Mouse (Mus musculus): ENCODE measurements around the gene Spsb2. TPM values are rescaled to one million over a fixed set of nuclear protein-coding genes. Genes with fewer than 3 reads are reported as not detected.

The Spsb2 gene
- polyA plus RNA-seq, 1 experiment = 31.4 TPM

DNA sequence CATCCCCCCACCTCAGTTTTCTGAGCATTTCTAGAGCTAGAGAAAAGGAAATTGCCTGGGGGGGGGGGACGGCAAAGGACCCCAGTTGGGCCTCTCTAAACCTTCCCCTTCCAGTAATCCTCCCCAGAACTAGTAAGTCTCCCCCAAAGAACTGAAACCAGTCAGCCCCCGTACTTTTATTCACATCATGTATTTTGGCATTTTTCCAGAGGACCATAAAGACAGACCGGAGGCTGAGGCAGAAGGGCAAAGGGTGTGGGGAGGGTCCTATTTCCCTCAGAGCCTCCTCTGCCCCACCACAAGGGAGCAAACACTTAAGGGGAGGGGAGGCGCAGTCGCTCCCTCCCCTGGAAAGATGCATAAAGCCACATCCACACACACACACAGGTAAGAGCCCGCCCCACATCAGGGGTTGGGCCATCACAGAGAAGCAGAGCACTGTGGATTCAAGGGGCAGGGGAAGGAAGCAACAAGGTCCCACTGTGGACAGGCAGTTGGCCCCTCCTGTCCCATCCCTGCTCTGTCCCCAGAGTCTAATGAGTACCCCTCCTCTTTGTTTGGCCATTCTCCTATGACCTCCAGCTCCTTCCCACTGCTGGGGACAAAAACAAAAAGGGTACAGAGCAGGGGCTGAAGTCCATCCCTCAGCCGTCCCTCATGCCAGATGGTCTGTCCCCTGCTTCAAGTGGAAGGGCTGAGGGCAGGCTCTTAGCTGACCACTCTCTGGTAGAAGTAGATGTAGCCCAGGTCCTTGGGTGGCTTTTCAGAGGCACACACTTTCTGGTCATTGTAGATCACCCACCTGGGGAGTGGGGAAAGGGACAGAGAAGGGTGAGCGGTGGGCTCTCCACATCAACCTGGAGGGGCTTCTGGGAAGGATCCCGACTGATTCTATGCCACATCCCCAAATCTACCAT is 6.7 kb downstream of the Spsb2 start:
- Histone ChIP-seq H3K4me3 (ENCODE audit: insufficient read depth, low read length) (no peak overlapping the region), H3K4me1 (ENCODE audit: control insufficient read depth, insufficient read depth, low read length) (peaks cover 35% of the 10 kb centered on the region), H3K27ac (ENCODE audit: insufficient read depth, low read depth, low read length) (no peak overlapping the region)
- TF ChIP-seq POLR2A (IDR thresholded peaks at IDR 0.05; ENCODE audit: borderline replicate concordance, low read depth, low read length) (no peak), CTCF (IDR thresholded peaks at IDR 0.05; ENCODE audit: low read depth, low read length) (no peak)

DNA sequence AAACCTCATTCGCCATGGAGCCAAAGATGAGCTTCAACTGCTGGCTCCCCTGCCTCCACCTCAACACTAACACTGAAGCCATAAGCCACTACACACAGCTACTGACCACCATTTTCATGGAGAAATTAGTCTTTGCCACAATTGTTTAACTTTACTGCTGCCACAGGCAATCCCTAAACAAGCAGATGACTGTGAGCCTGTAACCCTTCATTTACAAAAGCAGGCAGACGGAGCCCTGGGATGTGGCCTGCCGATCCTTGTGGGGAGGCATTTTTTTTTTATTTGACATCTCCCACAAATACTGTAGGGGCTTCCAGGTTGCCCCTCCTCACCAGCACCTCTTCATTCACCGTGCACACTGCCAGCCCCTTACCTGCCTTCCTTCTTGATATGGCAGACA is 8.2 kb downstream of the Spsb2 start:
- H3K4me1 ChIP-seq (ENCODE audit: control insufficient read depth, insufficient read depth, low read length) = peaks cover 31% of the 10 kb centered on the region
- TF ChIP-seq POLR2A (IDR thresholded peaks at IDR 0.05; ENCODE audit: borderline replicate concordance, low read depth, low read length) (no peak), CTCF (IDR thresholded peaks at IDR 0.05; ENCODE audit: low read depth, low read length) (no peak)
- no peak overlapping the region for H3K27ac ChIP-seq (ENCODE audit: insufficient read depth, low read depth, low read length)
- H3K4me3 ChIP-seq (ENCODE audit: insufficient read depth, low read length) = no peak overlapping the region

DNA sequence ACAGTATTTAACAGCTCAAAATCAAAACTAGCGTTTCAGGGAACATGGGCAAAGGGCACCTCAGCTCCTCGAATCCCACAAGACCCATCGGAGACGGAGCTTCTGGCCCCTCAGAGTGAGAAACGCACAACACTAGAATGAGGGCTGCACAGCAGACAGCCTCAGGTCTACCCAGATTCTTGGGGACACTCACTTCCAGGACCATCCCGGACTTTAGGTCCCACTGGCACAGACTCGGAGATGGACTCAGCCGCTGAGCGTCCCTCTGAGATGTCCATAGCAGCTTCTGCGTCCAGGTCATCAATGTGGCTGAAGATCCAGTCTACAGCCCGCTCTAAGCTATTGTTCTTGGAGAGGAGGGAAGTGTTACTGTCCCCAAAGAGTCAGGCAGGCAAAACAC is 8.7 kb downstream of the Spsb2 start:
- H3K27ac ChIP-seq (ENCODE audit: insufficient read depth, low read depth, low read length) = no peak overlapping the region
- no peak overlapping the region for H3K4me3 ChIP-seq (ENCODE audit: insufficient read depth, low read length)
- TF ChIP-seq POLR2A (IDR thresholded peaks at IDR 0.05; ENCODE audit: borderline replicate concordance, low read depth, low read length) = no peak
- no peak for TF ChIP-seq CTCF (IDR thresholded peaks at IDR 0.05; ENCODE audit: low read depth, low read length)
- H3K4me1 ChIP-seq (ENCODE audit: control insufficient read depth, insufficient read depth, low read length) = peaks cover 26% of the 10 kb centered on the region

DNA sequence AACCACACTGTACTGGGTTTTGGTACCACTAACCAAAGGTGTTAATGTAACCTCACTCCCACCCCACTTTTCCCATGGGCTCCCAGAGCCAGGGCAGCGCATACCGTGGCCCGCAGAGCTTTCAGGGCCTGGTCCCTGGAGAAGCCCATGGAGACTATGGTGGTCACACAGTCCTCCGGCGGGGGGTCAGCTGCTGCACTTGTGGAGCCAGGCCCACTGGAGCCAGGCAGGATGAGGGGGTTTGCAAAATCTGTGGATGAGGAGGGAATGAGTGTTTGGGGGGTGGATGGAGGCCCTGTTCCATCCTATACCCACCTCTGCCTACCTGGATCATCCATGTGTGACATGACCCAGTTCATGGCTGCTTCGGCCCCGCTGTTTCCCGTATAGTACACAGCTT is 9.1 kb downstream of the Spsb2 start:
- TF ChIP-seq POLR2A (IDR thresholded peaks at IDR 0.05; ENCODE audit: borderline replicate concordance, low read depth, low read length) = no peak
- TF ChIP-seq CTCF (IDR thresholded peaks at IDR 0.05; ENCODE audit: low read depth, low read length) = no peak
- Histone ChIP-seq H3K4me3 (ENCODE audit: insufficient read depth, low read length) (no peak overlapping the region), H3K4me1 (ENCODE audit: control insufficient read depth, insufficient read depth, low read length) (peaks cover 22% of the 10 kb centered on the region), H3K27ac (ENCODE audit: insufficient read depth, low read depth, low read length) (0 out of 2 replicates have a peak overlapping the region, but pooled peaks have one; percentile 5)

DNA sequence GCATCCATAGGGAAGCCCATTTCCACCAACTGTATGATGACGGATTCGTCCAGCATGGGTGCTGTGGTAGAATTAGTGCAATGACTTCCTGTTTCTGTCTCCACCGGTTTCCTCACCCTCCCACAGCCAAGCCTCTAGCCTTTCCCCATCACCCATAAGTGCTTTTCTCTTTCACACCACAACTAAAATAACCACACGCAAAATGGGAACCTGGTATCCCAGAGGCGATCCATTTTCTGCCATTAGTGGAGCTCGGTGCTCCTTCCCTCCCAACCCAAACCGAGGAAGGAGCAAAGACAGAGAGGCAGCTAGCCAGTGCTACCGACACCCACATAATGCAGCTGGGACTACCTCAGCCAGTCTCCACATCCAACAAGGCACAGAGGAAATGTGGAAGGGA is 9.5 kb downstream of the Spsb2 start:
- H3K4me3 ChIP-seq (ENCODE audit: insufficient read depth, low read length) = no peak overlapping the region
- H3K4me1 ChIP-seq (ENCODE audit: control insufficient read depth, insufficient read depth, low read length) = peaks cover 21% of the 10 kb centered on the region
- peak overlapping the region; percentile 51 for H3K27ac ChIP-seq (ENCODE audit: insufficient read depth, low read depth, low read length)
- TF ChIP-seq CTCF (IDR thresholded peaks at IDR 0.05; ENCODE audit: low read depth, low read length) (no peak), POLR2A (IDR thresholded peaks at IDR 0.05; ENCODE audit: borderline replicate concordance, low read depth, low read length) (no peak)

DNA sequence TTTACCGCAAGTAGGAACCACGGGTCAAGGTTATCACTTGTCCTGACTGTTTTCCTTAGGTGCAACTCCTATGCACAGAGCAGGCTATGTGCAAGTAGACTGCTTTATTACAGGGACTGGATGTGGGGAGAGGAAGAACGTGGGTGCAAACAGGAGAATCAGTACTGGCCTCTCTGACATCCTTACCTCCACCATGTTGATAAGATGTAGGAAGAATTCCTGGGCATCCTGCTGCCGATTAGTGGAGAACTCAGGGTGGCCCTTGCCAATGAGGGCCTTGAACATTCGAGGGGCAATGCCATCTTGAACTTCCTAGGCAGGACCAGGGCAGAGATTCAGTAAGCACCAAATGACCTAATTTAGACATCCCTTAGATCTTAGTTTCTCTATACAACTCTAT is 12.4 kb downstream of the Spsb2 start:
- Histone ChIP-seq H3K27ac (ENCODE audit: insufficient read depth, low read depth, low read length) (no peak overlapping the region), H3K4me1 (ENCODE audit: control insufficient read depth, insufficient read depth, low read length) (peaks cover 16% of the 10 kb centered on the region), H3K4me3 (ENCODE audit: insufficient read depth, low read length) (no peak overlapping the region)
- TF ChIP-seq POLR2A (IDR thresholded peaks at IDR 0.05; ENCODE audit: borderline replicate concordance, low read depth, low read length) = no peak
- TF ChIP-seq CTCF (IDR thresholded peaks at IDR 0.05; ENCODE audit: low read depth, low read length) = no peak

DNA sequence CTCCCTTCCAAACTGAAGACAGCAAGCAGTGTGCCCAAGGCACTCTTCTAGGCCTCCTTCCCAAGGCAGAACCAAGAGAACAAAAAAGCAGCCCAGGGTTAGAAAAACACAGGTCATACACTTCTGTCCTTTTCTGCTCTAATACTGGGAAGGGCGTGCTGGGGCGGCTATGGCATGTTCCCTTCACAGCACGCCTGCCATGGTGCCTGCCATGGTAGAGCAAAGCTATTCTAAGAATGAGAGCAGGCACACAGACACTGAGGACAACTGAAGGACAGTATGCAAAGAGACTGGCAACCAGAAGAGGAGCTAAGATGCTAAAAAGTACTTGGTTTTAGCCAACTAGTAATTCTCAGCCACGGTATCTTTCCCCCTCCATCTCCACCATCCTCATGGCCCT is 13.6 kb downstream of the Spsb2 start:
- Histone ChIP-seq H3K4me3 (ENCODE audit: insufficient read depth, low read length) (no peak overlapping the region), H3K27ac (ENCODE audit: insufficient read depth, low read depth, low read length) (no peak overlapping the region), H3K4me1 (ENCODE audit: control insufficient read depth, insufficient read depth, low read length) (peaks cover 15% of the 10 kb centered on the region)
- TF ChIP-seq CTCF (IDR thresholded peaks at IDR 0.05; ENCODE audit: low read depth, low read length) = no peak
- TF ChIP-seq POLR2A (IDR thresholded peaks at IDR 0.05; ENCODE audit: borderline replicate concordance, low read depth, low read length) = no peak

DNA sequence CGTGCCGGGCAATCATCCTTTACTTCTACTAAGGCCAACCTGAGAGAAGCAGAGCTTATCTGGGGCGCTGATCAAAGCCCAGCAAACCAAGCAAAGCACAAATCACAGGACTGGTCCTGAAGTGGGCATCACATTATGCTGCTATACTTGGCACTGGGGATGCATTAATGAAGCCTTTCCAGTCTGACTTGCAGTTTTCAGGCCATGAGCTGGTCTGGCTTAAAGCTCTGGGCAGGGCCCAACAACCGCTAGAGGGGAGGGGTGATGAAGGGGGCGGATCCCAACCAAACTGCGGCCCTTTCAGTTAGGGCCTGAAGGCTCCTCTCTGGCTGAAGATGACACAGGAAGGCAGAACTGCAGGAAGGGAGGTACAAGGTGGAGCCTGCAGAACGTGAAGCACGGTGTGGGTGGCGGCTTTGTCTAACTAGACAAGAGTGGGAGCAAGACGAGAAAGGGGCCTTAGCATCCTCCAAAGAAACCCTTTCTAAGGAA is 19.7 kb downstream of the Spsb2 start:
- Histone ChIP-seq H3K27ac (ENCODE audit: insufficient read depth, low read depth, low read length) (peak overlapping the region; percentile 65), H3K4me3 (ENCODE audit: insufficient read depth, low read length) (peak overlapping the region; percentile 75), H3K4me1 (ENCODE audit: control insufficient read depth, insufficient read depth, low read length) (peaks cover 3% of the 10 kb centered on the region)
- TF ChIP-seq CTCF (IDR thresholded peaks at IDR 0.05; ENCODE audit: low read depth, low read length) (no peak), POLR2A (IDR thresholded peaks at IDR 0.05; ENCODE audit: borderline replicate concordance, low read depth, low read length) (no peak)

DNA sequence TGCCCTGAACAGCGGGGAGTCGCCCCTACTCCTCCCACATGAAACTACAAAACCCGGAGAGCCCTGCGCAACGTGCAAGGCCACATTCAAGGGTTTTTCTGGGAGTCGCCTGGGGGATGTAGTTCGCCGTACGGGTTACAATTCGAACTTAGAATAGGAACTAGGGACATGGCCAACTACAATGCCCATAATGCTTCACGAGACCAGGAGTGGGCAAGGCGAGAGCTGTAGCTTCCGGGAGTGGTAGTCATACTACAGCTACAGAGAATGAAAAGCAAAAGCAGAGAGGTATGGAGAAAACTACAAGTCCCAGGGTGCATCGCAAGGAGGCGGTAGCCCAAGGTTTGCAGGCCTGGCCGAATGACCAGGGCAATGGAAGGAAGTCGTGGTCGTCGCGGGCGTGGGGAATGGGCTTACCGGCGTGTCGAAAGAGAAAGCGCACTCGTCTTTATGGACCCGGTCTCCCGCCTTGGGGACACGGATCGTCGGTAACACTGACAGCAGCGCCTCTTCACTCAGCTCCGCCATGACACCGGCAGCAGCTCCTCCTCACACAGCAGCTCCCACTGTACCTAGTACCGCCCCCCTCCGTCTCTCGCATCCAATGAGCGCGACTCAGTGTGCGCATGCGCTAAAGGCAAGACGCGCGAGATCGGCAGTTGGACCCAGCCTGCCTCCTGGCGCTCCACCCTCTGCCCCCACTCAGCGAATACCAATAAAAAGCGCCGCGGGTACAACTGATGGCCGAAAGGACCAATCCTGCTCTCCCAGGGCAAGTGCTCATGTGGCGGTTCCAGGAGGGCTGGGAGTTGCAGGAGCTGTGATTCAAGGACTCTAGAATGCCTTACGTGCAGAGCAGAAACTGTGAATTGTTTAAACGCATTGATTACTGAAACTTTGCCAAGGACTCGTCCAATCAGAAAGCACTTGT is 20.7 kb downstream of the Spsb2 start, which contains the start of the genes Usp5 and Cdca3:
Gene Usp5 (minus strand): TSS at position 617 of the 931 bp plus-strand sequence.
Gene Cdca3 (plus strand): TSS at position 680 of the 931 bp plus-strand sequence.
- H3K4me1 ChIP-seq (ENCODE audit: control insufficient read depth, insufficient read depth, low read length) = peaks cover 8% of the 10 kb centered on the region
- no peak for TF ChIP-seq CTCF (IDR thresholded peaks at IDR 0.05; ENCODE audit: low read depth, low read length)
- TF ChIP-seq POLR2A (IDR thresholded peaks at IDR 0.05; ENCODE audit: borderline replicate concordance, low read depth, low read length) = no peak
- peak within 1 kb of the TSS; percentile 75 for H3K4me3 ChIP-seq (ENCODE audit: insufficient read depth, low read length)
- H3K27ac ChIP-seq (ENCODE audit: insufficient read depth, low read depth, low read length) = peak within 1 kb of the TSS; percentile 84

Measured in bone marrow macrophage, adult 2 months (primary cell).